Mouse (Mus musculus): ENCODE measurements around the gene Lcn10.
A peak's percentile ranks its signal among the peaks of the same experiment; 100 is the strongest.
"Not testable (repeated sequence)": the region's sequence is repeated elsewhere in the genome, so short reads cannot be mapped to it uniquely, and the experiment has no call there.

The Lcn10 gene

GRCm38 (mm10) chr2:25682426-25682825, at the start of gene Lcn10:
Lcn10 (plus strand) TSS chr2:25682726.
- no peak for DNase-seq (ENCODE audit: low spot score)

GRCm38 (mm10) chr2:25633616-25634015, 48.9 kb upstream of the Lcn10 start:
- no peak for DNase-seq (ENCODE audit: low spot score)

- DNase-seq (ENCODE audit: low spot score) = no peak
Observed at GRCm38 (mm10) chr2:25634046-25634445, 48.5 kb upstream of the Lcn10 start.

GRCm38 (mm10) chr2:25639890-25640289, 42.6 kb upstream of the Lcn10 start:
- DNase-seq (ENCODE audit: low spot score) = peak; percentile 68

- DNase-seq (ENCODE audit: low spot score) = no peak
Observed at GRCm38 (mm10) chr2:25652902-25653301, 29.6 kb upstream of the Lcn10 start, which contains the start of gene Lcn8. Lcn8 (plus strand) TSS chr2:25653120.

- peak; percentile 8 for DNase-seq (ENCODE audit: low spot score)
Observed at GRCm38 (mm10) chr2:25654502-25654901, 28.0 kb upstream of the Lcn10 start.

GRCm38 (mm10) chr2:25656691-25657090, 25.8 kb upstream of the Lcn10 start:
- no peak for DNase-seq (ENCODE audit: low spot score)

GRCm38 (mm10) chr2:25657246-25657645, 25.3 kb upstream of the Lcn10 start:
- DNase-seq (ENCODE audit: low spot score) = no peak

- DNase-seq (ENCODE audit: low spot score) = no peak
Observed at GRCm38 (mm10) chr2:25657652-25658051, 24.9 kb upstream of the Lcn10 start, which contains the start of gene Lcn5. Lcn5 (plus strand) TSS chr2:25657952.

- DNase-seq (ENCODE audit: low spot score) = no peak
Observed at GRCm38 (mm10) chr2:25660279-25660678, 22.2 kb upstream of the Lcn10 start.

- no peak for DNase-seq (ENCODE audit: low spot score)
Observed at GRCm38 (mm10) chr2:25661245-25661970, 21.1 kb upstream of the Lcn10 start.

- DNase-seq (ENCODE audit: low spot score) = peak; percentile 62
Observed at GRCm38 (mm10) chr2:25663511-25663910, 19.0 kb upstream of the Lcn10 start.

- no peak for DNase-seq (ENCODE audit: low spot score)
Observed at GRCm38 (mm10) chr2:25664125-25664524, 18.4 kb upstream of the Lcn10 start.

- no peak for DNase-seq (ENCODE audit: low spot score)
Observed at GRCm38 (mm10) chr2:25666516-25666915, 16.0 kb upstream of the Lcn10 start.

GRCm38 (mm10) chr2:25676486-25676885, 6.0 kb upstream of the Lcn10 start, which contains the start of gene Lcn6:
Lcn6 (plus strand) TSS chr2:25676786.
- no peak for DNase-seq (ENCODE audit: low spot score)

- DNase-seq (ENCODE audit: low spot score) = no peak
Observed at GRCm38 (mm10) chr2:25679559-25679958, 3.0 kb upstream of the Lcn10 start.

GRCm38 (mm10) chr2:25686941-25687340, 4.4 kb downstream of the Lcn10 start:
- no peak for DNase-seq (ENCODE audit: low spot score)

GRCm38 (mm10) chr2:25694605-25695004, 12.1 kb downstream of the Lcn10 start:
- DNase-seq (ENCODE audit: low spot score) = peak; percentile 59

GRCm38 (mm10) chr2:25696951-25697350, 14.4 kb downstream of the Lcn10 start:
- no peak for DNase-seq (ENCODE audit: low spot score)

GRCm38 (mm10) chr2:25698696-25699095, 16.2 kb downstream of the Lcn10 start:
- DNase-seq (ENCODE audit: low spot score) = no peak

- not testable (repeated sequence) for DNase-seq (ENCODE audit: low spot score)
Observed at GRCm38 (mm10) chr2:25699743-25700142, 17.2 kb downstream of the Lcn10 start, which contains the start of gene Obp2a. Obp2a (plus strand) TSS chr2:25700043.

GRCm38 (mm10) chr2:25701001-25701400, 18.5 kb downstream of the Lcn10 start:
- no peak for DNase-seq (ENCODE audit: low spot score)

- no peak for DNase-seq (ENCODE audit: low spot score)
Observed at GRCm38 (mm10) chr2:25703706-25704105, 21.2 kb downstream of the Lcn10 start.

Data from embryo, embryonic 10 days (tissue).